Mouse (Mus musculus): ENCODE data around the gene Spi1. TPM values are rescaled to one million over a fixed set of nuclear protein-coding genes. Genes with fewer than 3 reads are reported as not detected.

Gene Spi1
- total RNA-seq, 2 experiments from 2014 or later: 4.0 to 4.5 TPM

GRCm38 (mm10) chr2:91120261-91120671 is 38.1 kb downstream of the Spi1 start:
- no peak for DNase-seq (ENCODE audit: low spot score in 2 of 2)

GRCm38 (mm10) chr2:91121011-91121410 is 38.8 kb downstream of the Spi1 start:
- DNase-seq (ENCODE audit: low spot score in 2 of 2): no peak

- no peak for DNase-seq (ENCODE audit: low spot score in 2 of 2)
Observed at GRCm38 (mm10) chr2:91121497-91121896, 39.3 kb downstream of the Spi1 start.

GRCm38 (mm10) chr2:91123521-91123920 is 41.3 kb downstream of the Spi1 start:
- no peak for DNase-seq (ENCODE audit: low spot score in 2 of 2)

- DNase-seq (ENCODE audit: low spot score in 2 of 2): no peak
Observed at GRCm38 (mm10) chr2:91125101-91125500, 42.9 kb downstream of the Spi1 start.

- DNase-seq (ENCODE audit: low spot score in 2 of 2): no peak
Observed at GRCm38 (mm10) chr2:91128761-91129160, 46.6 kb downstream of the Spi1 start.

GRCm38 (mm10) chr2:91130126-91130525 is 47.9 kb downstream of the Spi1 start:
- DNase-seq (ENCODE audit: low spot score in 2 of 2): no peak

GRCm38 (mm10) chr2:91131251-91131650 is 49.1 kb downstream of the Spi1 start:
- DNase-seq (ENCODE audit: low spot score in 2 of 2): no peak

- DNase-seq (ENCODE audit: low spot score in 2 of 2): no peak
Observed at GRCm38 (mm10) chr2:91132035-91132434, 49.8 kb downstream of the Spi1 start.

GRCm38 (mm10) chr2:91136513-91137412 is 54.6 kb downstream of the Spi1 start:
- no peak for DNase-seq (ENCODE audit: low spot score in 2 of 2)

GRCm38 (mm10) chr2:91137481-91137880 is 55.3 kb downstream of the Spi1 start:
- DNase-seq (ENCODE audit: low spot score in 2 of 2): no peak

GRCm38 (mm10) chr2:91139311-91139710 is 57.1 kb downstream of the Spi1 start:
- DNase-seq (ENCODE audit: low spot score in 2 of 2): no peak

GRCm38 (mm10) chr2:91139764-91140163 is 57.6 kb downstream of the Spi1 start:
- DNase-seq (ENCODE audit: low spot score in 2 of 2): no peak

- no peak for DNase-seq (ENCODE audit: low spot score in 2 of 2)
Observed at GRCm38 (mm10) chr2:91142920-91143319, 60.7 kb downstream of the Spi1 start.

- DNase-seq (ENCODE audit: low spot score in 2 of 2): no peak
Observed at GRCm38 (mm10) chr2:91143401-91143800, 61.2 kb downstream of the Spi1 start.

GRCm38 (mm10) chr2:91148101-91148500 is 65.9 kb downstream of the Spi1 start:
- no peak for DNase-seq (ENCODE audit: low spot score in 2 of 2)

GRCm38 (mm10) chr2:91151331-91151730 is 69.1 kb downstream of the Spi1 start:
- no peak for DNase-seq (ENCODE audit: low spot score in 2 of 2)

GRCm38 (mm10) chr2:91152885-91153377 is 70.7 kb downstream of the Spi1 start:
- DNase-seq (ENCODE audit: low spot score in 2 of 2): peak in 1 of 2 experiments; percentile 48

- DNase-seq (ENCODE audit: low spot score in 2 of 2): no peak
Observed at GRCm38 (mm10) chr2:91154091-91154490, 71.9 kb downstream of the Spi1 start.

- DNase-seq (ENCODE audit: low spot score in 2 of 2): no peak
Observed at GRCm38 (mm10) chr2:91157002-91157752, 75.0 kb downstream of the Spi1 start.

- no peak for DNase-seq (ENCODE audit: low spot score in 2 of 2)
Observed at GRCm38 (mm10) chr2:91160591-91160990, 78.4 kb downstream of the Spi1 start.

GRCm38 (mm10) chr2:91162952-91163351 is 80.8 kb downstream of the Spi1 start:
- no peak for DNase-seq (ENCODE audit: low spot score in 2 of 2)
